Mouse (Mus musculus): ENCODE measurements around the gene Hist1h2ac. TPM values are rescaled to one million over a fixed set of nuclear protein-coding genes. Genes with fewer than 3 reads are reported as not detected.

Gene Hist1h2ac
- total and polyA plus RNA-seq, 3 experiments, result 0.14 to 114 (median 0.97) TPM

DNA sequence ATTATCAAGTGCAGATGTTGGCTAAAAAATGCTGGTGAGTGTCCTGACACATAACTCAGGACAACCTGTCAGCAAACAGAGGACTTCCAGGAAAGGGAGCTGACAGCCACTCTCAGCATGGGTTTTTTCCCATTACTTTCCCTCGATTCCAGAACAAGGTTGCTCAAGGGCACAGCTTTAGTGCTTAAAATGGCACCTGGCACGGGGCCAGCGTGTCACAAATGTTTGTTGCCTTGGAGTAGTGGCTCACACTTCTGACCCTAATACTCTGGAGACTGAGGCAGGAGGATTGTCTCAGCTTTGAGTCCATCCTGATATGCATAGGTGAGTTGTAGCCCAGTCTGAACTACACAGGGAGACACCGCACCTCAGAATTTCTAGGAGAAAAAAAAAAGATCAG, 24.9 kb upstream of the Hist1h2ac start:
- no peaks in the 10 kb centered on the region for H3K36me3 ChIP-seq (replicated peaks in 1 of 2; ENCODE audit: control insufficient read depth in 1 of 2, insufficient read depth in 1 of 2, low read length in 1 of 2)
- dilution Hi-C loops (cut with MboI; ENCODE audit: extremely low pct_ligation_motif_present, extremely low pct_unique_long_range_greater_than_20kb, low sequenced_read_pairs) (no loop called here), in situ Hi-C loops (cut with MboI; ENCODE audit: low pct_ligation_motif_present, low pct_unique_long_range_greater_than_20kb, low sequenced_read_pairs) (no loop called here)
- no peaks in the 10 kb centered on the region for H3K79me2 ChIP-seq (replicated peaks; ENCODE audit: control insufficient read depth, extremely low read depth, insufficient read depth, poor library complexity, severe bottlenecking)
- no peak overlapping the region for H3K4me3 ChIP-seq (replicated peaks in 1 of 3; ENCODE audit: low read depth in 2 of 3, low read length in 2 of 3, poor library complexity in 1 of 3)
- no peaks in the 10 kb centered on the region for H3K9me3 ChIP-seq (replicated peaks; ENCODE audit: low read length)
- H3K4me2 ChIP-seq (ENCODE audit: insufficient read depth, low read depth, poor library complexity, severe bottlenecking), result no peak overlapping the region
- H3K27me3 ChIP-seq (replicated peaks), result no peaks in the 10 kb centered on the region
- TF ChIP-seq NRF1 (IDR thresholded peaks at IDR 0.05; ENCODE audit: low read depth, low read length), result no peak
- TF ChIP-seq USF1 (IDR thresholded peaks at IDR 0.05; ENCODE audit: low read depth, low read length), result no peak
- no peak for TF ChIP-seq NELFE (IDR thresholded peaks at IDR 0.05; ENCODE audit: low read depth, low read length)
- no peak for TF ChIP-seq ZC3H11A (IDR thresholded peaks at IDR 0.05; ENCODE audit: low read depth, low read length)
- TF ChIP-seq USF2 (conservative IDR thresholded peaks at IDR 0.05; ENCODE audit: low read depth, low read length), result no peak
- no peak for TF ChIP-seq EP300 (IDR thresholded peaks at IDR 0.05; ENCODE audit: low read length)
- TF ChIP-seq HCFC1 (IDR thresholded peaks at IDR 0.05; ENCODE audit: low read depth, low read length), result no peak
- TF ChIP-seq SMC3 (IDR thresholded peaks at IDR 0.05; ENCODE audit: low read depth, low read length), result no peak
- TF ChIP-seq MYC (IDR thresholded peaks at IDR 0.05; ENCODE audit: low read depth, low read length), result no peak
- TF ChIP-seq TBP (conservative IDR thresholded peaks at IDR 0.05; ENCODE audit: low read depth, low read length), result no peak
- TF ChIP-seq IRF4 (IDR thresholded peaks at IDR 0.05; ENCODE audit: low read depth, low read length), result no peak
- TF ChIP-seq ZKSCAN1 (IDR thresholded peaks at IDR 0.05; ENCODE audit: borderline replicate concordance, low read depth, low read length), result no peak
- no peak for TF ChIP-seq ZNF384 (IDR thresholded peaks at IDR 0.05; ENCODE audit: low read depth, low read length)
- TF ChIP-seq MAFK (IDR thresholded peaks at IDR 0.05; ENCODE audit: insufficient replicate concordance, low read length), result no peak
- TF ChIP-seq ELF1 (IDR thresholded peaks at IDR 0.05; ENCODE audit: low read depth, low read length), result no peak
- no peak for TF ChIP-seq POLR2A (IDR thresholded peaks at IDR 0.05; ENCODE audit: low read depth, low read length)
- no peak for DNase-seq (ENCODE audit: extremely low read depth)
- H3K4me1 ChIP-seq (ENCODE audit: control insufficient read depth in 1 of 2, insufficient read depth in 2 of 2), result peaks cover 15 to 55% of the 10 kb centered on the region in 2 experiments
- no peak overlapping the region for H3K27ac ChIP-seq (ENCODE audit: insufficient read depth, low read depth)
- no peak overlapping the region for H3K9ac ChIP-seq (ENCODE audit: insufficient read depth, low read depth)

DNA sequence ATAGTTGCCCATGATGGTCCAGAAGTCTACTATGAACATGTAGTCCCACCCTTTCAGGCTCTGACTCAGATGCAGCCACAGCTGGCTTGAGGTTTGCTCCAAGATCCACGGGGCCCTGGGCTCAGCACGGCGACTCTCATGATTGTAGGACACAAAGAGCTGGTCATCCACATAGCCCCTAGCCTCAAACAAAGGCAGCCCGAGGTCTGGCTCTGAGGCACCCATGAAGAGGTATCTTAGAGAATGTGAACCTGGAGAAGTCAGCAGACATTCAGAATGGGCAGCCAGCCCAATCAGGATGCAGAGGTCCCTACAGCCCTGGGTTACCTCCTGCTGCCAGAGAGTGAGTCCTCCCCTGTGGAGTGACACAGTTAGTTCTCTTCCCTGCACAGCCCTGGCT, 24.3 kb upstream of the Hist1h2ac start:
- TF ChIP-seq MYC (IDR thresholded peaks at IDR 0.05; ENCODE audit: low read depth, low read length) (no peak), E2F4 (IDR thresholded peaks at IDR 0.05; ENCODE audit: insufficient replicate concordance, low read depth, low read length) (no peak)
- Histone ChIP-seq H3K36me3 (replicated peaks in 1 of 2; ENCODE audit: control insufficient read depth in 1 of 2, insufficient read depth in 1 of 2, low read length in 1 of 2) (no peaks in the 10 kb centered on the region), H3K9ac (ENCODE audit: insufficient read depth, low read depth) (no peak overlapping the region), H3K9me3 (replicated peaks; ENCODE audit: low read length) (no peaks in the 10 kb centered on the region), H3K27me3 (replicated peaks) (no peaks in the 10 kb centered on the region), H3K27ac (ENCODE audit: insufficient read depth, low read depth) (no peak overlapping the region), H3K4me2 (ENCODE audit: insufficient read depth, low read depth, poor library complexity, severe bottlenecking) (no peak overlapping the region), H3K79me2 (replicated peaks; ENCODE audit: control insufficient read depth, extremely low read depth, insufficient read depth, poor library complexity, severe bottlenecking) (no peaks in the 10 kb centered on the region), H3K4me1 (ENCODE audit: control insufficient read depth in 1 of 2, insufficient read depth in 2 of 2) (peaks cover 15 to 61% of the 10 kb centered on the region in 2 experiments), H3K4me3 (replicated peaks in 1 of 3; ENCODE audit: low read depth in 2 of 3, low read length in 2 of 3, poor library complexity in 1 of 3) (no peak overlapping the region)
- in situ Hi-C loops (cut with MboI; ENCODE audit: low pct_ligation_motif_present, low pct_unique_long_range_greater_than_20kb, low sequenced_read_pairs), result no loop called here
- no peak for DNase-seq (ENCODE audit: extremely low read depth)
- dilution Hi-C loops (cut with MboI; ENCODE audit: extremely low pct_ligation_motif_present, extremely low pct_unique_long_range_greater_than_20kb, low sequenced_read_pairs), result no loop called here
